Mouse (Mus musculus): ENCODE data around the gene Armc9.

Armc9 gene

GRCm38 (mm10) chr1:86154133-86154823, at the start of gene Armc9:
TSS of gene Armc9 (plus strand) at chr1:86154780.
- DNase-seq (ENCODE audit: low read depth), result peak; percentile 96

- DNase-seq (ENCODE audit: low read depth), result no peak
These were observed 49.5 kb upstream of the Armc9 start for GRCm38 (mm10) chr1:86105054-86105453.

- DNase-seq (ENCODE audit: low read depth), result no peak
These were observed 42.8 kb upstream of the Armc9 start, which contains the start of gene Htr2b for GRCm38 (mm10) chr1:86111779-86112178. TSS of gene Htr2b (minus strand) at chr1:86111970.

- no peak for DNase-seq (ENCODE audit: low read depth)
These were observed 40.4 kb upstream of the Armc9 start for GRCm38 (mm10) chr1:86114141-86114540.

- no peak for DNase-seq (ENCODE audit: low read depth)
These were observed 35.0 kb upstream of the Armc9 start for GRCm38 (mm10) chr1:86119549-86119948.

- no peak for DNase-seq (ENCODE audit: low read depth)
These were observed 28.5 kb upstream of the Armc9 start for GRCm38 (mm10) chr1:86126036-86126435.

GRCm38 (mm10) chr1:86133337-86133736, 21.2 kb upstream of the Armc9 start, which contains the start of gene Gm21972:
TSS of gene Gm21972 (plus strand) at chr1:86133637.
- no peak for DNase-seq (ENCODE audit: low read depth)

- DNase-seq (ENCODE audit: low read depth), result no peak
These were observed 19.3 kb upstream of the Armc9 start for GRCm38 (mm10) chr1:86135315-86135714.

GRCm38 (mm10) chr1:86141081-86141480, 13.5 kb upstream of the Armc9 start:
- no peak for DNase-seq (ENCODE audit: low read depth)

- DNase-seq (ENCODE audit: low read depth), result no peak
These were observed 11.4 kb upstream of the Armc9 start for GRCm38 (mm10) chr1:86143165-86143564.

GRCm38 (mm10) chr1:86144001-86144944, 10.3 kb upstream of the Armc9 start:
- DNase-seq (ENCODE audit: low read depth), result no peak

- no peak for DNase-seq (ENCODE audit: low read depth)
These were observed 8.3 kb upstream of the Armc9 start for GRCm38 (mm10) chr1:86146293-86146692.

GRCm38 (mm10) chr1:86147557-86147956, 7.0 kb upstream of the Armc9 start:
- no peak for DNase-seq (ENCODE audit: low read depth)

GRCm38 (mm10) chr1:86148161-86148560, 6.4 kb upstream of the Armc9 start:
- no peak for DNase-seq (ENCODE audit: low read depth)

- DNase-seq (ENCODE audit: low read depth), result no peak
These were observed 3.7 kb upstream of the Armc9 start for GRCm38 (mm10) chr1:86150929-86151328.

GRCm38 (mm10) chr1:86151376-86151775, 3.2 kb upstream of the Armc9 start:
- DNase-seq (ENCODE audit: low read depth), result no peak

- DNase-seq (ENCODE audit: low read depth), result peak; percentile 21
These were observed 2.0 kb upstream of the Armc9 start for GRCm38 (mm10) chr1:86152618-86153017.

- no peak for DNase-seq (ENCODE audit: low read depth)
These were observed 214 bp downstream of the Armc9 start for GRCm38 (mm10) chr1:86154824-86155164.

GRCm38 (mm10) chr1:86156075-86156474, 1.5 kb downstream of the Armc9 start:
- no peak for DNase-seq (ENCODE audit: low read depth)

- DNase-seq (ENCODE audit: low read depth), result no peak
These were observed 2.0 kb downstream of the Armc9 start for GRCm38 (mm10) chr1:86156595-86156994.

- DNase-seq (ENCODE audit: low read depth), result no peak
These were observed 5.5 kb downstream of the Armc9 start for GRCm38 (mm10) chr1:86160059-86160458.

- no peak for DNase-seq (ENCODE audit: low read depth)
These were observed 5.9 kb downstream of the Armc9 start for GRCm38 (mm10) chr1:86160479-86160878.

GRCm38 (mm10) chr1:86161061-86161460, 6.5 kb downstream of the Armc9 start:
- no peak for DNase-seq (ENCODE audit: low read depth)
